Mouse (Mus musculus): ENCODE measurements around the gene Zbtb17. TPM values are rescaled to one million over a fixed set of nuclear protein-coding genes. Genes with fewer than 3 reads are reported as not detected.

Gene Zbtb17
- polyA plus RNA-seq, 1 experiment: 45.1 TPM

- peaks cover 2% of the 10 kb centered on the region; the same call in 1 of the 2 replicates for H3K4me1 ChIP-seq (ENCODE audit: control insufficient read depth, insufficient read depth, low read length)
- TF ChIP-seq POLR2A (IDR thresholded peaks at IDR 0.05; ENCODE audit: extremely low read depth, insufficient read depth, low read length) (peak; percentile 89), CTCF (IDR thresholded peaks at IDR 0.05; ENCODE audit: extremely low read depth, insufficient read depth, low read length) (no peak)
- peak overlapping the region; percentile 69; the same call in 1 of the 2 replicates for H3K27ac ChIP-seq (ENCODE audit: insufficient read depth, low read length)
- peak overlapping the region; percentile 53 for H3K4me3 ChIP-seq (ENCODE audit: insufficient read depth, low read length)
Measured at GRCm38 (mm10) chr4:141425484-141426479, 18.7 kb upstream of the Zbtb17 start.

GRCm38 (mm10) chr4:141426796-141427745 is 17.4 kb upstream of the Zbtb17 start:
- Histone ChIP-seq H3K27ac (ENCODE audit: insufficient read depth, low read length) (0 out of 2 replicates have a peak overlapping the region, but pooled peaks have one; percentile 3), H3K4me3 (ENCODE audit: insufficient read depth, low read length) (no peak overlapping the region), H3K4me1 (ENCODE audit: control insufficient read depth, insufficient read depth, low read length) (peaks cover 2% of the 10 kb centered on the region; the same call in 1 of the 2 replicates)
- no peak for TF ChIP-seq CTCF (IDR thresholded peaks at IDR 0.05; ENCODE audit: extremely low read depth, insufficient read depth, low read length)
- TF ChIP-seq POLR2A (IDR thresholded peaks at IDR 0.05; ENCODE audit: extremely low read depth, insufficient read depth, low read length): no peak

GRCm38 (mm10) chr4:141427921-141428320 is 16.5 kb upstream of the Zbtb17 start:
- TF ChIP-seq CTCF (IDR thresholded peaks at IDR 0.05; ENCODE audit: extremely low read depth, insufficient read depth, low read length) (no peak), POLR2A (IDR thresholded peaks at IDR 0.05; ENCODE audit: extremely low read depth, insufficient read depth, low read length) (no peak)
- Histone ChIP-seq H3K27ac (ENCODE audit: insufficient read depth, low read length) (no peak overlapping the region), H3K4me1 (ENCODE audit: control insufficient read depth, insufficient read depth, low read length) (peaks cover 2% of the 10 kb centered on the region; the same call in 1 of the 2 replicates), H3K4me3 (ENCODE audit: insufficient read depth, low read length) (no peak overlapping the region)

GRCm38 (mm10) chr4:141429381-141429780 is 15.1 kb upstream of the Zbtb17 start:
- Histone ChIP-seq H3K4me1 (ENCODE audit: control insufficient read depth, insufficient read depth, low read length) (peaks cover 2% of the 10 kb centered on the region; the same call in 1 of the 2 replicates), H3K27ac (ENCODE audit: insufficient read depth, low read length) (no peak overlapping the region), H3K4me3 (ENCODE audit: insufficient read depth, low read length) (no peak overlapping the region)
- TF ChIP-seq CTCF (IDR thresholded peaks at IDR 0.05; ENCODE audit: extremely low read depth, insufficient read depth, low read length): no peak
- no peak for TF ChIP-seq POLR2A (IDR thresholded peaks at IDR 0.05; ENCODE audit: extremely low read depth, insufficient read depth, low read length)

- TF ChIP-seq CTCF (IDR thresholded peaks at IDR 0.05; ENCODE audit: extremely low read depth, insufficient read depth, low read length) (peak; percentile 52), POLR2A (IDR thresholded peaks at IDR 0.05; ENCODE audit: extremely low read depth, insufficient read depth, low read length) (no peak)
- H3K4me3 ChIP-seq (ENCODE audit: insufficient read depth, low read length): no peak overlapping the region
Measured at GRCm38 (mm10) chr4:141429847-141430246, 14.6 kb upstream of the Zbtb17 start.

GRCm38 (mm10) chr4:141430997-141431396 is 13.5 kb upstream of the Zbtb17 start:
- H3K27ac ChIP-seq (ENCODE audit: insufficient read depth, low read length): no peak overlapping the region
- no peak overlapping the region for H3K4me3 ChIP-seq (ENCODE audit: insufficient read depth, low read length)
- no peaks in the 10 kb centered on the region for H3K4me1 ChIP-seq (ENCODE audit: control insufficient read depth, insufficient read depth, low read length)
- TF ChIP-seq CTCF (IDR thresholded peaks at IDR 0.05; ENCODE audit: extremely low read depth, insufficient read depth, low read length) (peak; percentile 86), POLR2A (IDR thresholded peaks at IDR 0.05; ENCODE audit: extremely low read depth, insufficient read depth, low read length) (no peak)

More at GRCm38 (mm10) chr4:141429847-141430246, 14.6 kb upstream of the Zbtb17 start:
- Histone ChIP-seq H3K4me1 (ENCODE audit: control insufficient read depth, insufficient read depth, low read length) (peaks cover under 1% of the 10 kb centered on the region; the same call in 1 of the 2 replicates), H3K27ac (ENCODE audit: insufficient read depth, low read length) (no peak overlapping the region)

GRCm38 (mm10) chr4:141432666-141433065 is 11.8 kb upstream of the Zbtb17 start:
- TF ChIP-seq CTCF (IDR thresholded peaks at IDR 0.05; ENCODE audit: extremely low read depth, insufficient read depth, low read length) (no peak), POLR2A (IDR thresholded peaks at IDR 0.05; ENCODE audit: extremely low read depth, insufficient read depth, low read length) (no peak)
- no peak overlapping the region for H3K4me3 ChIP-seq (ENCODE audit: insufficient read depth, low read length)
- H3K4me1 ChIP-seq (ENCODE audit: control insufficient read depth, insufficient read depth, low read length): no peaks in the 10 kb centered on the region
- no peak overlapping the region for H3K27ac ChIP-seq (ENCODE audit: insufficient read depth, low read length)

GRCm38 (mm10) chr4:141433191-141433590 is 11.3 kb upstream of the Zbtb17 start:
- no peak for TF ChIP-seq POLR2A (IDR thresholded peaks at IDR 0.05; ENCODE audit: extremely low read depth, insufficient read depth, low read length)
- TF ChIP-seq CTCF (IDR thresholded peaks at IDR 0.05; ENCODE audit: extremely low read depth, insufficient read depth, low read length): no peak
- H3K4me1 ChIP-seq (ENCODE audit: control insufficient read depth, insufficient read depth, low read length): no peaks in the 10 kb centered on the region

GRCm38 (mm10) chr4:141435974-141436373 is 8.5 kb upstream of the Zbtb17 start, which contains the start of gene Srarp:
Srarp (minus strand) TSS chr4:141436105.
- TF ChIP-seq POLR2A (IDR thresholded peaks at IDR 0.05; ENCODE audit: extremely low read depth, insufficient read depth, low read length) (0 out of 2 replicates have a peak, but pooled peaks have one; percentile 10), CTCF (IDR thresholded peaks at IDR 0.05; ENCODE audit: extremely low read depth, insufficient read depth, low read length) (no peak)
- Histone ChIP-seq H3K4me3 (ENCODE audit: insufficient read depth, low read length) (peak within 1 kb of the TSS; percentile 30; the same call in 1 of the 2 replicates), H3K27ac (ENCODE audit: insufficient read depth, low read length) (0 out of 2 replicates have a peak within 1 kb of the TSS, but pooled peaks have one; percentile 70), H3K4me1 (ENCODE audit: control insufficient read depth, insufficient read depth, low read length) (no peaks in the 10 kb centered on the region)

More at GRCm38 (mm10) chr4:141433191-141433590, 11.3 kb upstream of the Zbtb17 start:
- H3K27ac ChIP-seq (ENCODE audit: insufficient read depth, low read length): no peak overlapping the region
- H3K4me3 ChIP-seq (ENCODE audit: insufficient read depth, low read length): no peak overlapping the region

Measured in cortical plate, adult 2 months (tissue).